ENCODE assay signal across 15 mouse cellular contexts in the genomic region with DNA sequence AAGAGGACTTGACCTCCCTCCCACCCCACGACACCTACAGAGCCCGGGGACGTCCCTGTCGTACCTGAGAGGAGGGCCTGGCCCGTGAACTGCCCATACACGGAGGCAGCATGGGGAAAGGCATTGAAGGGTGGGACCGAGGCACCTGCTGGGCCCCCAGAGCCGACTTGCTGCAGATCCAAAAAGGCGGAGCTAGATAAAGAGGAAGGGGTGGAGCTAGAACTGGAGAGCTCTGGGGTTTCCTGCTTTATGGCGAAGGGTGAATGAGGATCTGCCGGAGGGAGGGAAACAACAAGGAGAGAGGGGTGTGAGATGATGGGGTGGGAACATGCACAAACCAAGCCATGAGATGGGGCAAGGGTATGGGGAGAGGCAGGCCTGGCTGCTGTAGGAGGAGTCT. TPM values are rescaled to one million over a fixed set of nuclear protein-coding genes. Genes with fewer than 3 reads are reported as not detected.
"Had no signal": no experiment of that assay in that cellular context is flagged by ENCODE, and none has a peak within 500 bp of the region (broad histone marks: within the 10 kb centered on the region; RNA-seq: fewer than 3 reads in every experiment).

No protein-coding gene starts in this region.

- H3K9me3 ChIP-seq: limb, embryonic 12.5 days; liver, embryonic 13.5 days; midbrain, embryonic 13.5 days; neural tube, embryonic 15.5 days had no signal

- H3K4me1 ChIP-seq: limb, embryonic 12.5 days; liver, embryonic 13.5 days; midbrain, embryonic 13.5 days; neural tube, embryonic 15.5 days had no signal

- H3K36me3 ChIP-seq: limb, embryonic 12.5 days; liver, embryonic 13.5 days; midbrain, embryonic 13.5 days; neural tube, embryonic 15.5 days had no signal

- H3K27ac ChIP-seq: limb, embryonic 12.5 days; liver, embryonic 13.5 days; midbrain, embryonic 13.5 days; neural tube, embryonic 15.5 days had no signal

- DNase-seq: kidney, adult 11 months; kidney, postnatal 36 days; layer of hippocampus, adult 9-11 months; liver; liver, embryonic 13.5 days; liver, postnatal 0 days; lung, postnatal 4 days; thymus, postnatal 36 days had no signal

- H3K4me3 ChIP-seq: limb, embryonic 12.5 days; liver, embryonic 13.5 days; midbrain, embryonic 13.5 days; myocyte; neural tube, embryonic 15.5 days had no signal

- H3K4me2 ChIP-seq: limb, embryonic 12.5 days; liver, embryonic 13.5 days; midbrain, embryonic 13.5 days; neural tube, embryonic 15.5 days had no signal

- ATAC-seq: liver, postnatal 0 days; midbrain, embryonic 13.5 days had no signal

- H3K9ac ChIP-seq: limb, embryonic 12.5 days; liver, embryonic 13.5 days; liver, postnatal 0 days; midbrain, embryonic 13.5 days; neural tube, embryonic 15.5 days had no signal

- H3K27me3 ChIP-seq: limb, embryonic 12.5 days; liver, embryonic 13.5 days; neural tube, embryonic 15.5 days had no signal

RNA-seq across cellular contexts. Expression of a gene that starts 39.7 kb away (rescaled TPM):
- total RNA-seq: layer of hippocampus, adult 18-20 months; left cerebral cortex, postnatal 36 days had no signal
- polyA plus RNA-seq: limb, embryonic 12.5 days; liver, postnatal 0 days; lung, embryonic 16.5 days; myocyte had no signal
